Mouse (Mus musculus): Measurements from ENCODE around the gene Llgl2. TPM values are rescaled to one million over a fixed set of nuclear protein-coding genes. Genes with fewer than 3 reads are reported as not detected.
A peak's percentile ranks its signal among the peaks of the same experiment; 100 is the strongest.

The Llgl2 gene
- polyA plus RNA-seq, 1 experiment from 2014 or later, result 6.1 TPM

- H3K9ac ChIP-seq, result peak overlapping the region; percentile 76
- H3K9me3 ChIP-seq (replicated peaks), result no peaks in the 10 kb centered on the region
- H3K4me3 ChIP-seq, result peak overlapping the region; percentile 93
- peaks cover 73% of the 10 kb centered on the region for H3K4me1 ChIP-seq
- 76% methylated on average over 20 of the region's 20 CpGs for WGBS
- peak overlapping the region; percentile 83 for H3K4me2 ChIP-seq (replicated peaks)
- H3K27ac ChIP-seq, result 0 out of 2 replicates have a peak overlapping the region, but pooled peaks have one; percentile 40
- no peak for ATAC-seq (ENCODE audit: low FRiP score)
- no peaks in the 10 kb centered on the region for H3K27me3 ChIP-seq
- H3K36me3 ChIP-seq, result peaks cover 19% of the 10 kb centered on the region
Observed at GRCm38 (mm10) chr11:115811381-115812093, 12.3 kb upstream of the Llgl2 start.

GRCm38 (mm10) chr11:115812095-115812494 lies 11.8 kb upstream of the Llgl2 start:
- H3K9me3 ChIP-seq (replicated peaks), result no peaks in the 10 kb centered on the region
- 39% methylated on average over 7 of the region's 7 CpGs for WGBS
- peak overlapping the region; percentile 76 for H3K9ac ChIP-seq
- no peaks in the 10 kb centered on the region for H3K27me3 ChIP-seq
- H3K27ac ChIP-seq, result 0 out of 2 replicates have a peak overlapping the region, but pooled peaks have one; percentile 25
- ATAC-seq (ENCODE audit: low FRiP score), result no peak
- peak overlapping the region; percentile 93 for H3K4me3 ChIP-seq
- peaks cover 71% of the 10 kb centered on the region for H3K4me1 ChIP-seq
- peak overlapping the region; percentile 83 for H3K4me2 ChIP-seq (replicated peaks)
- peaks cover 14% of the 10 kb centered on the region for H3K36me3 ChIP-seq

DNA sequence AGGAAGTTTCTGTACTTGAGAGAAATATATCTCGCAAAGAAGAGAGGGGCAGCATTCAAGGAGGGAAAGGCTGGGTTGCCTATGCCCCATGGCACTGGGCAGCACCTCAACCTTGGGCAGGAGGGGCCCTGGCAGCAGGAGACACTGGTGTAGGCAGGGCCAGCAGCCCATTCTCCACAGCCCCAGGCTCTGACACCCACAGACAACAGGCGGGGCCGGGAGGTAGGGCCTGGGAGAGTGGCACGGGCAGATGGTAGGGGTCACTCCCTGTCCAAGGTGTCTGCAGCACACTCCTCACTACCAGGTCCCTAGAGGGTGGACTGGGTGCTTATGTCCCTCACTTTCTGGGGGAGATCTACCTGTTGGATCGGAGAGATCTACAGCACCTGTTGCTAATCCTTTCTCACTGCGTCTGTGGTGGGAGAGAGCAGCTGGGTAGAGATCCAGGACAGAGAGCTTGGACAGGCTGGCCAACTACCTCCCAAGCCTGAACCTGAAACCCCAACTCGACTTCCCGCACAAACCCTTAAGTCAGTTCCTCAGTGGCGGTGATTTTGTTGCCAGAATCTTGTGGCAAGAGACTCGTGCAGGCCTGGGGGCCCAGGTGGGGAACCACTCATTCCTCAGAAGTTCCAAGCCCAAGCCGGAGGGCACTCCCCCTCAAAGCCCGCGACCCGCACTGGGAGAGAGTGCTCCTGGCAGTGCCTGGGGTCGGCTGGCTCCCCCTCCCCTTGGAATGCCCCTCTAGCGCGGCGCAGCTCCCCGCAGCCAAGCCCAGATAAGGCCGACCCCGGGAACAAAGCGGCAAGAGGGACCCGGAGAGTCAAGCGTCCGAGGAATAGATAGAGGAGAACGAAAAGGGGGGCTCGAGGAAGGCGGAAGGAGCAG lies 11.1 kb upstream of the Llgl2 start:
- Histone ChIP-seq H3K9me3 (replicated peaks) (no peaks in the 10 kb centered on the region), H3K36me3 (0 out of 2 replicates have a peak, but pooled peaks cover 10% of the 10 kb centered on the region), H3K4me2 (replicated peaks) (peak overlapping the region; percentile 83), H3K27me3 (no peaks in the 10 kb centered on the region), H3K4me3 (peak overlapping the region; percentile 93), H3K4me1 (peaks cover 64% of the 10 kb centered on the region), H3K9ac (peak overlapping the region; percentile 76), H3K27ac (peak overlapping the region; percentile 58; the same call in 1 of the 2 replicates)
- ATAC-seq (ENCODE audit: low FRiP score), result peak; percentile 36
- 2% methylated on average over 28 of the region's 28 CpGs for WGBS

- H3K36me3 ChIP-seq, result peaks cover 16% of the 10 kb centered on the region
- peaks cover 55% of the 10 kb centered on the region for H3K4me1 ChIP-seq
Observed at GRCm38 (mm10) chr11:115813507-115814296, 10.1 kb upstream of the Llgl2 start, which contains the start of gene Caskin2. TSS of gene Caskin2 (minus strand) at chr11:115813639.

DNA sequence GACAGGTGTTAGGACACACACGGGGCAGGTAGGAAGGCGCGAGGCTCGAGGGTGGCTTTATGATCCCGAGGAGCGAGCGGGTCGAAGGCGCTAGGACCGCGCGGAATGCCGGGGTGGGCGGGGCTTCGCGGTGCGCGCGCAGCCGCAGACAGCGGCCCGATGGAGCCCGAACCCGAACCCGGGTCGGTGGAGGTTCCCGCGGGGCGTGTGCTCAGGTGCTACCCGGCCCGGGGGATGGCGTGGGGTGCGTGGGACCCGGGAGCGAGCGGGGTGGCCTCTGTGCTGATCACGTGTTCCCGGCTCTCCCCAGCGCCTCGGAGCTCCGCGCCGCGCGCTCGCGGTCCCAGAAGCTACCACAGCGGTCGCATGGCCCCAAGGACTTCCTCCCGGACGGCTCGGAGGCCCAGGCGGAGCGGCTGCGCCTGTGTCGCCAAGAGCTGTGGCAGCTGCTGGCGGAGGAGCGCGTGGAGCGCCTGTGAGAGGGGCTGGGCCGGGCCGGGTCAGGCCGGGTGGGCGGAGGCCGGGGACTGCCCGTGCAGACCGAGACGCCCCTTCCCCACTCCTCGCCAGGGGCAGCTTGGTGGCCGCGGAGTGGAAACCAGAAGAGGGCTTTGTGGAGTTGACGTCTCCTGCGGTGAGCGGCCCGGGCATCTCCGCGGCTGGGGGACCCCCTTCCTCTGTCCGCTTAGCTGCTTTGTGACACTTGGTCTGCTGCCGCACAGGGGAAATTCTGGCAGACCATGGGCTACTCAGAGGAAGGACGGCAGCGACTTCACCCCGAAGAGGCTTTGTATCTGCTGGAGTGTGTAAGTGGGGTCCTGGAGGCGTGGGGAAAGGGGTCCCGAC lies 9.0 kb upstream of the Llgl2 start, which contains the start of gene Tsen54:
Gene Tsen54, plus strand, starts transcription at position 120 of the 846 bp plus-strand sequence.
- peak; percentile 51 for ATAC-seq (ENCODE audit: low FRiP score)
- Histone ChIP-seq H3K4me2 (replicated peaks) (peak within 1 kb of the TSS; percentile 83), H3K36me3 (peaks cover 23% of the 10 kb centered on the region), H3K4me3 (peak within 1 kb of the TSS; percentile 93), H3K9ac (peak within 1 kb of the TSS; percentile 85), H3K27me3 (no peaks in the 10 kb centered on the region), H3K4me1 (peaks cover 43% of the 10 kb centered on the region), H3K27ac (peak within 1 kb of the TSS; percentile 75), H3K9me3 (replicated peaks) (no peaks in the 10 kb centered on the region)
- under 1% methylated on average over 71 of the region's 84 CpGs for WGBS

More at GRCm38 (mm10) chr11:115813507-115814296, 10.1 kb upstream of the Llgl2 start, which contains the start of gene Caskin2:
- Histone ChIP-seq H3K9ac (peak within 1 kb of the TSS; percentile 85), H3K9me3 (replicated peaks) (no peaks in the 10 kb centered on the region), H3K4me3 (peak within 1 kb of the TSS; percentile 93), H3K27me3 (no peaks in the 10 kb centered on the region), H3K27ac (peak within 1 kb of the TSS; percentile 58), H3K4me2 (replicated peaks) (peak within 1 kb of the TSS; percentile 83)
- WGBS, result under 1% methylated on average over 43 of the region's 44 CpGs
- ATAC-seq (ENCODE audit: low FRiP score), result peak; percentile 92

DNA sequence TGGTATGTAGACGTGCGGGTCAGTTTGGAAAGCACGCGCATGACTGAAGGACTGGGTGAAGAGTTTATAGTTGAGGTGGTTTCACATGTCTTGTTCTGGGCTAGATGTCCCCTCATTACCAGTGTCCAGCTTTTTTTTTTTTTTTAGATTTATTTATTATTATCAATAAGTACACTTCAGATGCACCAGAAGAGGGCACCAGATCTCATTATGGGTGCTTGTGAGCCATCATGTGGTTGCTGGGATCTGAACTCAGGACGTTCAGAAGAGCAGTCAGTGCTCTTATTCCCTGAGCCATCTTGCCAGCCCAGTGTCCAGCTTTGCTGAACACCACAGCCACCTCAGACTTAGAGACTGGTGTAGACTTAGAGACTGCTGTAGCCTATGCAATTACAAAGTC lies 6.5 kb upstream of the Llgl2 start:
- no peak for ATAC-seq (ENCODE audit: low FRiP score)
- no peak overlapping the region for H3K27ac ChIP-seq
- H3K4me2 ChIP-seq (replicated peaks), result no peak overlapping the region
- H3K9ac ChIP-seq, result no peak overlapping the region
- WGBS, result 82% methylated on average over 5 of the region's 5 CpGs
- H3K4me3 ChIP-seq, result no peak overlapping the region
- peaks cover 19% of the 10 kb centered on the region for H3K4me1 ChIP-seq
- H3K36me3 ChIP-seq, result peaks cover 38% of the 10 kb centered on the region
- H3K27me3 ChIP-seq, result peaks cover 1% of the 10 kb centered on the region
- no peaks in the 10 kb centered on the region for H3K9me3 ChIP-seq (replicated peaks)

- no peak overlapping the region for H3K27ac ChIP-seq
- no peak overlapping the region for H3K4me3 ChIP-seq
- WGBS, result 91% methylated on average over 16 of the region's 16 CpGs
- peaks cover 29% of the 10 kb centered on the region for H3K27me3 ChIP-seq
- ATAC-seq (ENCODE audit: low FRiP score), result no peak
- no peak overlapping the region for H3K4me2 ChIP-seq (replicated peaks)
- H3K9me3 ChIP-seq (replicated peaks), result no peaks in the 10 kb centered on the region
- H3K36me3 ChIP-seq, result peaks cover 43% of the 10 kb centered on the region
- no peak overlapping the region for H3K9ac ChIP-seq
- H3K4me1 ChIP-seq, result peaks cover 24% of the 10 kb centered on the region
Observed at GRCm38 (mm10) chr11:115819915-115820623, 3.8 kb upstream of the Llgl2 start.

- no peak for ATAC-seq (ENCODE audit: low FRiP score)
- H3K27me3 ChIP-seq, result peaks cover 38% of the 10 kb centered on the region
- no peak overlapping the region for H3K4me2 ChIP-seq (replicated peaks)
- no peak overlapping the region for H3K4me3 ChIP-seq
- WGBS, result 94% methylated on average over 4 of the region's 4 CpGs
- H3K4me1 ChIP-seq, result peaks cover 14% of the 10 kb centered on the region
- no peak overlapping the region for H3K27ac ChIP-seq
- no peaks in the 10 kb centered on the region for H3K9me3 ChIP-seq (replicated peaks)
- H3K9ac ChIP-seq, result no peak overlapping the region
- peaks cover 43% of the 10 kb centered on the region for H3K36me3 ChIP-seq
Observed at GRCm38 (mm10) chr11:115821001-115821400, 2.8 kb upstream of the Llgl2 start.

DNA sequence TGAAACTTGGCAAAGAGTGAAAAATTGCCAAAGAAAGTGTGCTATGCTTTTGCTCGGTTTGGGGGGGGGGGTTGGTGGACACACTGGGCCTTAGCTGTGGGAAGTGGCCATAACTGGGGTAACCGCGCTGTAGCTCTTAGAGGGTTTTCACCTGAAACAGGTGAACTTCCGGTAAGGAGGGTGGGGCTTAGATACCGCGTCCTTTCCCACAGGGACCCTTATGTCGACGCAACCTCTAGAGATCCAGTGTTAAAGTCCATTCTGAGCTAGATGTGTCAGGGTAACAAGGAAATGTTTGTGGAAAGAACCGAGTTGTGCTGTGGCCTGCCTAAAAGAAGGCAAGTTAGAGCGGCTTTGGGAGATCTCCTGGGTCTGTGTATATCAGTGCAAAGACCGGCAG lies 964 bp downstream of the Llgl2 start:
- Histone ChIP-seq H3K9ac (no peak overlapping the region), H3K4me2 (replicated peaks) (peak overlapping the region; percentile 78), H3K27ac (no peak overlapping the region), H3K27me3 (peaks cover 70% of the 10 kb centered on the region), H3K4me1 (peaks cover 15% of the 10 kb centered on the region), H3K4me3 (peak overlapping the region; percentile 57), H3K36me3 (peaks cover 31% of the 10 kb centered on the region), H3K9me3 (replicated peaks) (no peaks in the 10 kb centered on the region)
- 20% methylated on average over 11 of the region's 11 CpGs for WGBS
- no peak for ATAC-seq (ENCODE audit: low FRiP score)

- no peak for ATAC-seq (ENCODE audit: low FRiP score)
- H3K27me3 ChIP-seq, result peaks cover 86% of the 10 kb centered on the region
- H3K4me1 ChIP-seq, result peaks cover 22% of the 10 kb centered on the region
- H3K4me3 ChIP-seq, result no peak overlapping the region
- H3K27ac ChIP-seq, result no peak overlapping the region
- 43% methylated on average over 5 of the region's 5 CpGs for WGBS
- peaks cover 14% of the 10 kb centered on the region for H3K36me3 ChIP-seq
- H3K9me3 ChIP-seq (replicated peaks), result no peaks in the 10 kb centered on the region
- H3K4me2 ChIP-seq (replicated peaks), result no peak overlapping the region
- H3K9ac ChIP-seq, result no peak overlapping the region
Observed at GRCm38 (mm10) chr11:115826487-115826886, 2.6 kb downstream of the Llgl2 start.
